Mouse (Mus musculus): ENCODE data around the gene Armc9.

Armc9 gene

DNA sequence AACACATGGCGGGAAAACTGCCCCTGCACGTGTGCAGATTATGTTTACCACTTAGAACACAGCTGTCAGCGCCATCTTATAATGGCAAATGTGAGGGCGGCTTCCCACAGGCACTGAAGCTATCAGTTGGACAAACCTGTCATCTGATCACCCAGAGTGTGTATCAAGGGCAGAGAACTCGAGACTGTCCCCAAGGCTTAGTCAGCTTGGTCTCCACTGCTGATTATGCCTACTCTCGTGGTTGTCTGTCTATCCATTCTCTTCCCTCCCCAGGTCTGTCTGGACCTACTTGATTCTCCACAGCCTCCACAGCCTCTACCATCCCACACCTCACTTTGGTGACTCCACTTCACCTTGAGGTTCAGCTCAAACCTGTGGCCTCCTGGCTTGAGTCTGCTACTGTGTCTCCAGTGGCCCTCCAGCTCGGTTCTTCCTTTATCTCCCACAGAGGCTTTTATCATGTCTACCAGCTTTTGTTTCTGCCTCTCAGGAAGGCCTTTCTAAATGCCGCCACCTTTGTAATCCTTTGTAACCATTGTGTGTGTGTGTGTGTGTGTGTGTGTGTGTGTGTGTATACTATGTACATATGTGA, 166.3 kb downstream of the Armc9 start:
- DNase-seq = no peak
